Mouse (Mus musculus): ENCODE measurements at regions not wholly inside any gene's neighbourhood (a gene's known extent, or its start where the extent isn't known, plus 50 kb on each side); places are given as distances from the start of the nearest gene placed in this dataset.
A peak's percentile ranks its signal among the peaks of the same experiment; 100 is the strongest.

GRCm38 (mm10) chr10:126070984-126071713 lies 105.2 kb downstream of the Lrig3 start:
- no peaks in the 10 kb centered on the region for H3K27me3 ChIP-seq (ENCODE audit: control insufficient read depth in 1 of 2, insufficient read depth in 2 of 2, low read length in 2 of 2)
- DNase-seq (ENCODE audit: low read depth, low spot score), result no peak
- H3K79me2 ChIP-seq (ENCODE audit: control insufficient read depth, insufficient read depth, low read length, poor library complexity), result no peaks in the 10 kb centered on the region
- no peak overlapping the region for H3K9ac ChIP-seq (ENCODE audit: control insufficient read depth, low read depth, low read length, poor library complexity, severe bottlenecking)
- TF ChIP-seq MYC (IDR thresholded peaks at IDR 0.05; ENCODE audit: low read depth, low read length), result no peak
- H3K36me3 ChIP-seq (ENCODE audit: control insufficient read depth in 1 of 2, insufficient read depth in 2 of 2, low read length in 2 of 2), result no peaks in the 10 kb centered on the region
- H3K27ac ChIP-seq (ENCODE audit: control insufficient read depth, low read depth, low read length), result no peak overlapping the region
- H3K4me3 ChIP-seq (ENCODE audit: control insufficient read depth in 1 of 2, insufficient read depth in 1 of 2, low read depth in 2 of 2, low read length in 2 of 2), result no peak overlapping the region
- no peaks in the 10 kb centered on the region for H3K4me1 ChIP-seq (ENCODE audit: control insufficient read depth in 1 of 2, insufficient read depth in 2 of 2, low read length in 2 of 2)
- H3K9me3 ChIP-seq (replicated peaks; ENCODE audit: insufficient read depth, low read length), result no peaks in the 10 kb centered on the region

GRCm38 (mm10) chr10:126071714-126072057 lies 105.7 kb downstream of the Lrig3 start:
- no peak for TF ChIP-seq USF2 (IDR thresholded peaks at IDR 0.05; ENCODE audit: borderline replicate concordance in 1 of 2, insufficient read depth in 1 of 2, low read depth in 1 of 2, low read length in 2 of 2)
- no peaks in the 10 kb centered on the region for H3K4me1 ChIP-seq (ENCODE audit: control insufficient read depth in 1 of 2, insufficient read depth in 2 of 2, low read length in 2 of 2)
- no peaks in the 10 kb centered on the region for H3K9me3 ChIP-seq (replicated peaks; ENCODE audit: insufficient read depth, low read length)
- no peak for DNase-seq (ENCODE audit: low read depth, low spot score)
- H3K79me2 ChIP-seq (ENCODE audit: control insufficient read depth, insufficient read depth, low read length, poor library complexity), result no peaks in the 10 kb centered on the region
- H3K27ac ChIP-seq (ENCODE audit: control insufficient read depth, low read depth, low read length), result no peak overlapping the region
- no peaks in the 10 kb centered on the region for H3K27me3 ChIP-seq (ENCODE audit: control insufficient read depth in 1 of 2, insufficient read depth in 2 of 2, low read length in 2 of 2)
- H3K36me3 ChIP-seq (ENCODE audit: control insufficient read depth in 1 of 2, insufficient read depth in 2 of 2, low read length in 2 of 2), result no peaks in the 10 kb centered on the region
- H3K9ac ChIP-seq (ENCODE audit: control insufficient read depth, low read depth, low read length, poor library complexity, severe bottlenecking), result no peak overlapping the region
- H3K4me3 ChIP-seq (ENCODE audit: control insufficient read depth in 1 of 2, insufficient read depth in 1 of 2, low read depth in 2 of 2, low read length in 2 of 2), result no peak overlapping the region

GRCm38 (mm10) chr10:126077313-126077966 lies 111.5 kb downstream of the Lrig3 start:
- Histone ChIP-seq H3K27me3 (ENCODE audit: control insufficient read depth in 1 of 2, insufficient read depth in 2 of 2, low read length in 2 of 2) (no peaks in the 10 kb centered on the region), H3K27ac (ENCODE audit: control insufficient read depth, low read depth, low read length) (no peak overlapping the region), H3K36me3 (ENCODE audit: control insufficient read depth in 1 of 2, insufficient read depth in 2 of 2, low read length in 2 of 2) (no peaks in the 10 kb centered on the region), H3K9me3 (replicated peaks; ENCODE audit: insufficient read depth, low read length) (no peaks in the 10 kb centered on the region), H3K4me1 (ENCODE audit: control insufficient read depth in 1 of 2, insufficient read depth in 2 of 2, low read length in 2 of 2) (no peaks in the 10 kb centered on the region), H3K79me2 (ENCODE audit: control insufficient read depth, insufficient read depth, low read length, poor library complexity) (no peaks in the 10 kb centered on the region), H3K4me3 (ENCODE audit: control insufficient read depth in 1 of 2, insufficient read depth in 1 of 2, low read depth in 2 of 2, low read length in 2 of 2) (no peak overlapping the region), H3K9ac (ENCODE audit: control insufficient read depth, low read depth, low read length, poor library complexity, severe bottlenecking) (no peak overlapping the region)
- TF ChIP-seq ZC3H11A (IDR thresholded peaks at IDR 0.05; ENCODE audit: low read depth, low read length) (no peak), RAD21 (IDR thresholded peaks at IDR 0.05; ENCODE audit: low read depth, low read length) (no peak), UBTF (IDR thresholded peaks at IDR 0.05; ENCODE audit: borderline replicate concordance, insufficient read depth, low read depth, low read length) (no peak), TCF12 (IDR thresholded peaks at IDR 0.05; ENCODE audit: low read depth, low read length) (no peak), MAZ (IDR thresholded peaks at IDR 0.05; ENCODE audit: low read depth, low read length) (no peak), HCFC1 (IDR thresholded peaks at IDR 0.05; ENCODE audit: low read depth, low read length) (no peak), ZKSCAN1 (IDR thresholded peaks at IDR 0.05; ENCODE audit: low read depth, low read length) (no peak), KAT2A (conservative IDR thresholded peaks at IDR 0.05; ENCODE audit: low read depth, low read length) (no peak), MAX (IDR thresholded peaks at IDR 0.05; ENCODE audit: low read length) (no peak), SMC3 (IDR thresholded peaks at IDR 0.05; ENCODE audit: low read depth, low read length) (no peak), MXI1 (IDR thresholded peaks at IDR 0.05; ENCODE audit: low read depth, low read length) (no peak), TBP (IDR thresholded peaks at IDR 0.05; ENCODE audit: low read depth, low read length) (no peak), ETS1 (IDR thresholded peaks at IDR 0.05; ENCODE audit: low read depth, low read length) (no peak), MAFK (IDR thresholded peaks at IDR 0.05; ENCODE audit: borderline replicate concordance, low read depth, low read length) (no peak), GATA1 (IDR thresholded peaks at IDR 0.05; ENCODE audit: low read depth, low read length) (no peak), E2F4 (IDR thresholded peaks at IDR 0.05; ENCODE audit: borderline replicate concordance, low read depth, low read length) (no peak), MYC (IDR thresholded peaks at IDR 0.05; ENCODE audit: low read depth, low read length) (no peak), SIN3A (IDR thresholded peaks at IDR 0.05; ENCODE audit: low read length) (no peak), USF1 (IDR thresholded peaks at IDR 0.05; ENCODE audit: low read depth, low read length) (no peak), ZNF384 (IDR thresholded peaks at IDR 0.05; ENCODE audit: low read depth, low read length) (no peak)
- DNase-seq (ENCODE audit: low read depth, low spot score), result peak; percentile 2
